Mouse (Mus musculus): ENCODE data around the gene Etl4. TPM values are rescaled to one million over a fixed set of nuclear protein-coding genes. Genes with fewer than 3 reads are reported as not detected.

The Etl4 gene
- total RNA-seq, 2 experiments from 2014 or later = 57.5 to 85.3 TPM

DNA sequence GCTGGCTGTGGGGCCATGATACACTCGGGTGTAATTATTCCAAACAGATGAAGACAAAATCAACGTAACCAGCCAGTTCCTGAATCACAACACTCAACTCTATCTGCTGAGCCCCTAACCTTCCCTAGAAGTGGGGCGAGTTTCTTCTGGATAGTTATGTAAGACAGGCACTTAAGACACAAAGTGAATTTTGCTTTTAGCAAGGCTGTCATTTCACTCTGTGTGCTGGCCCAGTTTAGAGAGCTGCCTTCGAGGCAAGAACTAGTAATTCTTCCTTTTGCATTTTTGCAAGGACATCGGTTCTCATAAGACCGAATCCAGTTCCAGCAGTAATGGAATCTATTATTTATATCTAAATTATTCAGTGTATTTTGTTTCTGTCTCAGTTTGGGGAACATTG lies 487.4 kb downstream of the Etl4 start:
- intact Hi-C loops (cut with DNase I) = no loop called here
- Histone ChIP-seq H3K27ac (no peak overlapping the region), H3K4me3 (no peak overlapping the region)
- DNase-seq = no peak
- TF ChIP-seq CTCF (IDR thresholded peaks at IDR 0.05) = no peak

- no peak for DNase-seq
- H3K4me3 ChIP-seq = no peak overlapping the region
- TF ChIP-seq CTCF (IDR thresholded peaks at IDR 0.05) = no peak
- intact Hi-C loops (cut with DNase I) = no loop called here
- H3K27ac ChIP-seq = no peak overlapping the region
These were observed 491.0 kb downstream of the Etl4 start for GRCm38 (mm10) chr2:20400556-20400955.

- no peak for DNase-seq
- Histone ChIP-seq H3K27ac (no peak overlapping the region), H3K4me3 (no peak overlapping the region)
- TF ChIP-seq CTCF (IDR thresholded peaks at IDR 0.05) = no peak
- intact Hi-C loops (cut with DNase I) = no loop called here
These were observed 494.8 kb downstream of the Etl4 start for GRCm38 (mm10) chr2:20404395-20404794.

DNA sequence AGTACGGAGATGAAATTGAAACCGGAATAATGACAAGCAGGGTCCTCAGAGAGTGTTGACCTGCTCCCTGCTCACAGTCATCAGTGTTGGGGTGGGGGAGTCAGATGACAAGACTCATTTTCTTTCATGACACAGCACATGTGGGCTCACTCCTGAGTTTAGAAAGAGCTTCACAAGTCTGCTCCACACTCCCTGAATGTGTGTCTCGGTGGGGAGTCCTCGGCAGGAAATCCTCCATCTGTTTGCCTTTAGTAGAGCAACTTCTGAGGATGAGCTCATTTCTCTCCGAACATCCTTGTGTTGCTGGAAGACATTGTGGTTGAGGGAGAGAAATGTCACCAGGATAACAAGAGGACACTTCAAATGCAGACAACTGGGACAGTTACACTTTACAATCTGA lies 497.5 kb downstream of the Etl4 start:
- Histone ChIP-seq H3K27ac (no peak overlapping the region), H3K4me3 (no peak overlapping the region)
- DNase-seq = no peak
- intact Hi-C loops (cut with DNase I) = no loop called here
- no peak for TF ChIP-seq CTCF (IDR thresholded peaks at IDR 0.05)

- intact Hi-C loops (cut with DNase I) = no loop called here
- no peak overlapping the region for H3K27ac ChIP-seq
These were observed 505.3 kb downstream of the Etl4 start for GRCm38 (mm10) chr2:20414856-20415255.

DNA sequence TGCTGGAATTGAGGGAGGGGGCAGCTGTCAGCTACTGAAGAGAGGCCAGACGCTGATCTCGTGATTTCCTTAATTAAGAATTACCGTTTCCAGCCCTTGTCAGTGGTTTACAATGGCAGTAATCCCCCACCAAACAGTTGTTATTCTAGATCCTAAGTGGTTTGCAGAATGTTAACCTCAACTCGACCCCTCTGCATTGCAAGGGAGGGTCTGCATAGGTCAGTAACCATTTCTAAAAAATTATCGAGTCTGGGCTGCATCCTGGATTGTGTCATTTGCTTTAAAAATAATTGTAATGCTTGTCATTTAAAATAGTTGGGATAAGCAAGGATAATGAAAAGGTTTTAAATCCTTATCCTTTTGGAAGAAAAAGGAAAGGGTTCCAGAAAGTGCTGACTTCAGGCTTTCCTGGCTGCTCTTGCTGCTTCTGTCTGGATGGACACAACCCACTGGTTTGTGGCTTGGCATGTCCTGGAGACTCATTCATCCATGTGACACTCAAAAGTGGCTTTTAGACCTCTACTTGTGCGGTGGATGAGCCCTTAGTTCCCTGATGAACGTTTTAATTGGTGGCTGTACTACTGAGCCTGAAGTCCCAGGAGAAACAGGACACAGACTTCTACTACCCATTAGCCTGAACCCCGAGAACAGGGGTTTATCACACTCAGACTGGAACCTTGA lies 507.5 kb downstream of the Etl4 start:
- DNase-seq = no peak
- intact Hi-C loops (cut with DNase I) = no loop called here
- Histone ChIP-seq H3K4me3 (no peak overlapping the region), H3K27ac (no peak overlapping the region)
- TF ChIP-seq CTCF (IDR thresholded peaks at IDR 0.05) = no peak

More at GRCm38 (mm10) chr2:20414856-20415255, 505.3 kb downstream of the Etl4 start:
- no peak; the same call in 1 of the 2 replicates for TF ChIP-seq CTCF (IDR thresholded peaks at IDR 0.05)
- no peak overlapping the region for H3K4me3 ChIP-seq
- no peak for DNase-seq

DNA sequence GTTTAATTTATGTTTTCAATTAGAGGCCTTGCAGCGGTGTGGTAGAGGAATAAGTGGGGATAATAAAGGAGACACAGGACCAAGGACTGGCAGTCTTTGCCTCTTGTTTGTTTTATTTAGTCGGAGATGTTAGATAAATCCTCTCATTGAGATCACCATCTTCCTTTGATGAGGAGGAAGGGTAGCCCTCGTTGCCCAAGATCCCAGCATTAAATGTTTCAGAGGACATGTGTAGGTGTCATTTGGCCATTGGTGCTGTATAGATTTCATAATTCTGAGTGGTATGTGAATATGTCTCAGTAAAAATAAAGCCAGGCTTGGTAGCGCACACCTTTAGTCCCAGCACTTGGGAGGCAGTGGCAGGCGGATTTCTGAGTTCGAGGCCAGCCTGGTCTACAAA lies 508.4 kb downstream of the Etl4 start:
- intact Hi-C loops (cut with DNase I) = no loop called here
- Histone ChIP-seq H3K4me3 (no peak overlapping the region), H3K27ac (no peak overlapping the region)
- no peak for DNase-seq
- TF ChIP-seq CTCF (IDR thresholded peaks at IDR 0.05) = no peak

DNA sequence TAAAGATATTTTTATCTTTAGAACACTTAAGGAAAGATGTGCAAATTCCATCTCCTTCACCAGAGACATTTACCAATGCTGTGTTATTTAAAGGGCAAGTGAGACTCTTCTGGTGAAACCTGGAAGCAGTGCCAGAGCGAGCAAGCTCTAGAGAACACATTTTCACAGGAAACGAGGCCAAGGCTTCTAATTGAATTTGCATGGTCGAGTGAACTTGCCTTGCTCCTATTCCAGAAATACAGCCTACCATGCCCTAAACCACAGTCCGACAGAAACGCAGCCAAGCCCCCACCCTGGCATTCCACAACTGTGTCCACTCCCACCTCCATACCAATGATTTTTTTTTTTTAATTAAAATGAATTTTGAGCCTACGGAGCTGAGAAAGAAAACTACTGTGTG lies 510.4 kb downstream of the Etl4 start:
- Histone ChIP-seq H3K27ac (no peak overlapping the region), H3K4me3 (no peak overlapping the region)
- intact Hi-C loops (cut with DNase I) = no loop called here
- no peak for TF ChIP-seq CTCF (IDR thresholded peaks at IDR 0.05)
- no peak for DNase-seq

DNA sequence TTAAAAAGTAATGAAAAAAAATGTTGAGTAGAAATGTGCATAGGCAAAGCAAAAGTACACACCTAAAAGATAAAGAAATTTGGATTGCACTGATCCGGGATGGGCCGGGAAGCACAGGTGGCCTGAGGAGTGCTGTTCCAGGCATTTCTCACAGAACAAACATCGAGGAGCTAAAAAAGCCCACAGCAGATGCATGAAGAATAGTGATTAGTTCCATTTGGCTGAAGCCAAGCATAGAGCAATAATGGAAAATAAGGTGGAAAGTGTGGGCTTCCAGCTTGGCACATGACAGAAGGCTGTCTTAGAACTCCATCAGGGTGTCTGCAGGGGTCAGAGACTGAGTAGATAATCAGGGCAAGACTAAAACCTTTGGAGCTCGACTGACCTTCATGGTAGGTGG lies 512.7 kb downstream of the Etl4 start:
- no peak for DNase-seq
- no peak overlapping the region for H3K4me3 ChIP-seq
- no peak overlapping the region for H3K27ac ChIP-seq
- TF ChIP-seq CTCF (IDR thresholded peaks at IDR 0.05) = no peak
- intact Hi-C loops (cut with DNase I) = no loop called here

DNA sequence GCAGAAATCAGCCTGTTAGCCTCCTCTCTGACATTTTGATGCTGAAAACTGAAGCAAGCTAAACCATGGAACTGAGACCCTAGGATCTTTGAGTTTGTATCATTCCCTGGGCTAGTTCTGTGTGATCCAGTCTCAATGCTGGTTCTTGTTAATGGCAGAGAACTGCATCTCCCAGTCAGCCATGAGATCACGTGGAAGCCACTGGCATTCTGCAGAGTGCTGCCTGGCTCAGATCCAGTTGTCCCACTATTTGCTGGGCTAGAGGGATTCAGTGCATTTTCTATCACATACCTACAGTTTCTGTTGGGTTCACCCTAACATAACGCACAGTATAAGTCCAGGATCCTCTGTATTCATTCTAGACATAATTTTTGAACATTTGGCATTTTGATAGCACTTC lies 524.1 kb downstream of the Etl4 start:
- intact Hi-C loops (cut with DNase I) = no loop called here
- no peak for TF ChIP-seq CTCF (IDR thresholded peaks at IDR 0.05)
- DNase-seq = no peak
- Histone ChIP-seq H3K27ac (no peak overlapping the region), H3K4me3 (no peak overlapping the region)

GRCm38 (mm10) chr2:20435530-20435929 lies 526.0 kb downstream of the Etl4 start:
- Histone ChIP-seq H3K4me3 (no peak overlapping the region), H3K27ac (no peak overlapping the region)
- intact Hi-C loops (cut with DNase I) = no loop called here
- no peak for TF ChIP-seq CTCF (IDR thresholded peaks at IDR 0.05)
- no peak for DNase-seq

DNA sequence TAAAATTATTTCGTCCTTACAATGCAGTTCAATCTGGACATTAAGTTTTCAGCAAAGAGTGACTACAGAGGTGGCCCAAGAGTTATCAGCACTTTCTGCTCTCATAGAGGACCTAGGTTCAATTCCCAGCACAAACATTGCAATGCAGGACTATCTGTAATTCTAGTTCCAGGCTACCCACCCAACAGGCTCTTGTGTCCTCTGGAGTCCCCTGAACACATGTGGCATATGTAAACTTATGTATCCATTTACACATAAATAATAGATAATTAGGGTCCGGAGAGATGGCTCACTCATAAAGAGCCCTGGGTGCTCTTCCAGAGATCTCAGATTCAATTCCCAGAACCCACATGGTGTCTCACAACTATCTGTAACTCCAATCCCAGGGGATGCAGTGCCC lies 533.2 kb downstream of the Etl4 start:
- no peak for TF ChIP-seq CTCF (IDR thresholded peaks at IDR 0.05)
- Histone ChIP-seq H3K4me3 (no peak overlapping the region), H3K27ac (no peak overlapping the region)
- DNase-seq = no peak
- intact Hi-C loops (cut with DNase I) = no loop called here

DNA sequence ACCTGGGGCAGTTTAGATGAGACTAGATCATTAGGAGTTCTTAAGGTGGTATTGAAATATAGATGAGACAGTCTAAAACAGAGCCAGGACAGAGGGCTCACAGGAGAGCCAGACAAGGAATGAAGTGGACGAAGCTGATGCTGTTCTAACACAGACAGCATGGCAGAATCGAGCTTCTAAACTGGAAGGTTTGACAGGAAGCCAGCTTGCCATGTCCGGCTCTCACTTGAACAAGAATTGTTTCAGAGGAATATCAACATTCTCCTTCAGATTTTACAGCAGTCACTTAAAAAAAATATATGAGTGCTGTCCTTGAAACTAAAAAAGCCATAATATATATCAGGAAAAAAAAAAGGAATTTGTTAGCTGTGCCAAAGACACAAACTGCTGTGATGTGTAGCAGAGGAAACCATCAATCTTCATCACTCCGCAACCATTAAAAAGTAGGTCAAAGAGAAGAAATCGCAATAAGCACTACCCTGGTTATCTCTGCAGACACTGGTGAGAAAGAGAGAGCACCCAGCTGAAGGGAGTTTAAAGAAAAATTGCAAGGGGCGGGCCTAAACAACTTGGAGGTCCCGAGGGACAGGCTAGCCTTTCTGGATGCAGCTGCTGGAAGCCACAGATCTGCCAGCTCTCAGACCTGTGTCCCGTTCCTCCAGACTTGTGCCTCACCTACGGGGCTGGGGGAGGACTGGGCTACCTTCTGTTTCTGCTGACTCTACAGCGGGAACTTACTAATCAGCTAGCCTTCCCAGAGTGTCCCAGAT lies 534.3 kb downstream of the Etl4 start:
- peak overlapping the region; percentile 53 for H3K27ac ChIP-seq
- intact Hi-C loops (cut with DNase I) = no loop called here
- H3K4me3 ChIP-seq = no peak overlapping the region
- TF ChIP-seq CTCF (IDR thresholded peaks at IDR 0.05) = no peak
- no peak for DNase-seq

Measured in gastrocnemius, adult 2 months (tissue).